ENCODE assay signal across 9 mouse cellular contexts in the genomic region with DNA sequence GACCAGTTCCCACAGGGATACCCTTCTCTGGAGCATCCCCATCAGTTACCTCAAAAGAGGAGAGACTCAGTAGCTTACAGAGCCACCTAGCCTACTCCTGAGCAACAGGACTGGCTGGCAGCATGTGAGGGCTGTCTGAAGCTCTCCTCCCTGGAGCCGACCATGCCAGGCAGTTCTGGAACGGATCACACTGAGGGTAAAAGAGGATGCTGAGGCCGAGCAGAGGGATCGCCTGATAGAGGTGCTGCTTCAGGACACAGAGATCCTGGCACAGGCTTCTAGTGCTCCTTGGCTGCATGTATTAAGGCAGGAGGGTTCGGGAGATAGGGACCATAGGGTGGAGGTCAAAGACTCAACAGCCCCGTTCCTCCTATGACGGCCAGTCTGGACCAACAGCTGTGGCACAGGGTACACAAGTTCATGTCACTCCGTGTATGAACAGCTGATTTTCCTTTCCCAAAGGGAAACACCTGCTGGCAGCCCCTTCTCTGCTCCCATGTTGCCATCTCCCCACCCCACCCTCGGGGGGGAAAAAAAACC. TPM values are rescaled to one million over a fixed set of nuclear protein-coding genes. Genes with fewer than 3 reads are reported as not detected.
DNase-seq lines count a peak whose midpoint lies in the region; ATAC-seq lines count a peak whose summit lies in the region.
"Had no signal": no experiment of that assay in that cellular context is flagged by ENCODE, and none has a peak within 500 bp of the region (broad histone marks: within the 10 kb centered on the region; RNA-seq: fewer than 3 reads in every experiment).

No protein-coding gene starts in this region.

- 0 out of 2 replicates have a peak, but pooled peaks cover 2% of the 10 kb centered on the region for H3K9me3 ChIP-seq in heart, embryonic 13.5 days
- H3K9me3 ChIP-seq in embryonic facial prominence, embryonic 11.5 days (replicated peaks; ENCODE audit: control insufficient read depth, low read length) = no peaks in the 10 kb centered on the region
- H3K9me3 ChIP-seq in hindbrain, embryonic 15.5 days = no peaks in the 10 kb centered on the region
- no peaks in the 10 kb centered on the region for H3K9me3 ChIP-seq in midbrain, embryonic 15.5 days

- peaks cover 69% of the 10 kb centered on the region for H3K27me3 ChIP-seq in heart, embryonic 13.5 days (replicated peaks)
- peaks cover 4% of the 10 kb centered on the region; the same call in 1 of the 2 replicates for H3K27me3 ChIP-seq in embryonic facial prominence, embryonic 11.5 days (ENCODE audit: control insufficient read depth, insufficient read depth, low read length)
- H3K27me3 ChIP-seq in hindbrain, embryonic 15.5 days = no peaks in the 10 kb centered on the region
- no peaks in the 10 kb centered on the region for H3K27me3 ChIP-seq in midbrain, embryonic 15.5 days (replicated peaks)

- H3K4me3 ChIP-seq in heart, embryonic 13.5 days = no peak overlapping the region
- H3K4me3 ChIP-seq in embryonic facial prominence, embryonic 11.5 days (ENCODE audit: low read depth, low read length) = peak overlapping the region; percentile 87
- H3K4me3 ChIP-seq in hindbrain, embryonic 15.5 days = peak overlapping the region; percentile 93
- H3K4me3 ChIP-seq in midbrain, embryonic 15.5 days = peak overlapping the region; percentile 95

- ATAC-seq in heart, embryonic 13.5 days (ENCODE audit: extremely low read depth, insufficient number of reproducible peaks, low FRiP score, low TSS enrichment) = no peak
- ATAC-seq in embryonic facial prominence, embryonic 11.5 days (replicated peaks; ENCODE audit: insufficient number of reproducible peaks, low FRiP score, low TSS enrichment, low read depth) = no peak
- ATAC-seq in hindbrain, embryonic 15.5 days (ENCODE audit: low FRiP score, low read depth) = no peak
- ATAC-seq in midbrain, embryonic 15.5 days (replicated peaks) = no peak

- no peak overlapping the region for H3K9ac ChIP-seq in heart, embryonic 13.5 days
- peak overlapping the region; percentile 96 for H3K9ac ChIP-seq in embryonic facial prominence, embryonic 11.5 days (replicated peaks; ENCODE audit: low read length)
- peak overlapping the region; percentile 99 for H3K9ac ChIP-seq in hindbrain, embryonic 15.5 days
- H3K9ac ChIP-seq in midbrain, embryonic 15.5 days = peak overlapping the region; percentile 100

- 0 out of 2 replicates have a peak overlapping the region, but pooled peaks have one; percentile 82 for H3K4me2 ChIP-seq in heart, embryonic 13.5 days
- H3K4me2 ChIP-seq in embryonic facial prominence, embryonic 11.5 days (ENCODE audit: low read depth, low read length) = peak overlapping the region; percentile 84
- H3K4me2 ChIP-seq in hindbrain, embryonic 15.5 days = peak overlapping the region; percentile 72
- peak overlapping the region; percentile 87 for H3K4me2 ChIP-seq in midbrain, embryonic 15.5 days

- WGBS in heart, embryonic 13.5 days = 63% methylated on average over 9 of the region's 9 CpGs
- WGBS in embryonic facial prominence, embryonic 11.5 days = 66% methylated on average over 9 of the region's 9 CpGs
- WGBS in hindbrain, embryonic 15.5 days = 27% methylated on average over 9 of the region's 9 CpGs
- 32% methylated on average over 9 of the region's 9 CpGs for WGBS in midbrain, embryonic 15.5 days

- DNase-seq in heart, adult 9 months (ENCODE audit: low spot score in 2 of 2) = no peak
- DNase-seq in embryonic facial prominence, embryonic 11.5 days (ENCODE audit: low spot score) = no peak
- no peak for DNase-seq in gastrocnemius, postnatal 10 days
- no peak for DNase-seq in adrenal gland, adult 2 months
- no peak for DNase-seq in gastrocnemius, adult 18-20 months (ENCODE audit: low spot score)
- DNase-seq: kidney, adult 11 months had no signal

- no peak overlapping the region for H3K27ac ChIP-seq in heart, embryonic 13.5 days (replicated peaks)
- no peak overlapping the region for H3K27ac ChIP-seq in embryonic facial prominence, embryonic 11.5 days (replicated peaks; ENCODE audit: low read depth, low read length)
- H3K27ac ChIP-seq in hindbrain, embryonic 15.5 days (replicated peaks) = peak overlapping the region; percentile 98
- peak overlapping the region; percentile 99 for H3K27ac ChIP-seq in midbrain, embryonic 15.5 days

- peaks cover 26% of the 10 kb centered on the region for H3K36me3 ChIP-seq in heart, embryonic 13.5 days
- H3K36me3 ChIP-seq in embryonic facial prominence, embryonic 11.5 days (replicated peaks; ENCODE audit: control insufficient read depth, insufficient read depth, low read depth, low read length) = peaks cover 26% of the 10 kb centered on the region
- peaks cover 37% of the 10 kb centered on the region for H3K36me3 ChIP-seq in hindbrain, embryonic 15.5 days
- H3K36me3 ChIP-seq in midbrain, embryonic 15.5 days (replicated peaks) = peaks cover 39% of the 10 kb centered on the region

- H3K4me1 ChIP-seq in heart, embryonic 13.5 days = peaks cover 9% of the 10 kb centered on the region; the same call in 1 of the 2 replicates
- no peaks in the 10 kb centered on the region; the same call in none of the 2 replicates for H3K4me1 ChIP-seq in embryonic facial prominence, embryonic 11.5 days (ENCODE audit: control insufficient read depth, insufficient read depth, low read length)
- H3K4me1 ChIP-seq in hindbrain, embryonic 15.5 days (replicated peaks) = peaks cover 62% of the 10 kb centered on the region
- H3K4me1 ChIP-seq in midbrain, embryonic 15.5 days = peaks cover 62% of the 10 kb centered on the region

RNA-seq across cellular contexts. Expression of a gene that starts 2.2 kb away (rescaled TPM):
- 19.5 and 19.9 TPM in 2 replicates for polyA plus RNA-seq in heart, embryonic 13.5 days (2015; fragmentation: Nextera tagmentation; extraction: Ambion mirVana)
- 59.6 and 67.5 TPM in 2 replicates for polyA plus RNA-seq in embryonic facial prominence, embryonic 11.5 days (2014; fragmentation: Nextera tagmentation; extraction: Ambion mirVana)
- polyA plus RNA-seq in hindbrain, embryonic 15.5 days (2015; fragmentation: Nextera tagmentation; extraction: Ambion mirVana) = 1,299 and 1,422 TPM in 2 replicates
- polyA plus RNA-seq in midbrain, embryonic 15.5 days (2015; fragmentation: Nextera tagmentation; extraction: Ambion mirVana) = 1,489 and 1,499 TPM in 2 replicates
- total RNA-seq in gastrocnemius, postnatal 10 days (2021) = 10 to 100 TPM; 12.9 to 15.4 TPM
- total RNA-seq in adrenal gland, adult 2 months (2021) = 10 to 100 TPM; 58.0 to 89.3 TPM
- polyA plus RNA-seq in adrenal gland, adult 2 months (2012; rRNA removed) = 39.1 and 41.3 TPM in 2 replicates
- 1 to 10 TPM; 1.2 to 2.1 TPM for total RNA-seq in gastrocnemius, adult 18-20 months (2021)

Comparison
In these comparisons a context has a peak if more than half of its experiments do, and no peak if none do; other contexts are left out.
1. H3K27ac ChIP-seq: peak in hindbrain, embryonic 15.5 days (single experiment) and midbrain, embryonic 15.5 days (single experiment); none in heart, embryonic 13.5 days (single experiment) and embryonic facial prominence, embryonic 11.5 days (single experiment).
2. RNA of a gene that starts 2.2 kb away (polyA plus RNA-seq): 1,489 to 1,499 TPM in midbrain, embryonic 15.5 days and 1,299 to 1,422 TPM in hindbrain, embryonic 15.5 days; 59.6 to 67.5 TPM in embryonic facial prominence, embryonic 11.5 days, 39.1 to 41.3 TPM in adrenal gland, adult 2 months and 19.5 to 19.9 TPM in heart, embryonic 13.5 days; every median in the first group is over 10 times any median in the second.
3. Peak in every context shown above with its lines, with median percentiles within 50 percentile points of each other: H3K4me2 ChIP-seq.